Mouse (Mus musculus): ENCODE results near the gene Arrb2. TPM values are rescaled to one million over a fixed set of nuclear protein-coding genes. Genes with fewer than 3 reads are reported as not detected.

The Arrb2 gene
- total RNA-seq, 2 experiments from 2014 or later: 21.7 to 43.2 TPM

DNA sequence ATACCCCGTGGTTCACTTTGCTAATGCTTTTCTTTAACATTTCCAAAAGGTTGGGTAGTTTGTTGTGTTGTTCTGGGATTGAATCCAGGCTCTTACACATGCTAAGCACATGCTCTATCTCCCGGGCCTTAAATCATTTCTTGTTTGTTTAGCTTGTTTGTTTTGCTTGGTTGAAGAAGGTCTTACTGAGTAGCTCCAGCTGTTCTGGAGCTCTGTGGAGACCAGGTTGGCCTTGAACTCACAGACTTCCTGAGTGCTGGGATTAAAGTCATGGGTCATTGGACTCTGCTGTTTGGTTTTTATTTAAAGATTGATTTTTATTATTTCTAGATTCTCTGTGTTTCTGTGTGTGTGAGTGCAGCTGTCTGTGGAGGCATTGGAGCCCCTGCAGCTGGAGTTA is 53.1 kb downstream of the Arrb2 start:
- no peak for ATAC-seq (replicated peaks; ENCODE audit: low FRiP score, low TSS enrichment, poor library complexity, severe bottlenecking)

DNA sequence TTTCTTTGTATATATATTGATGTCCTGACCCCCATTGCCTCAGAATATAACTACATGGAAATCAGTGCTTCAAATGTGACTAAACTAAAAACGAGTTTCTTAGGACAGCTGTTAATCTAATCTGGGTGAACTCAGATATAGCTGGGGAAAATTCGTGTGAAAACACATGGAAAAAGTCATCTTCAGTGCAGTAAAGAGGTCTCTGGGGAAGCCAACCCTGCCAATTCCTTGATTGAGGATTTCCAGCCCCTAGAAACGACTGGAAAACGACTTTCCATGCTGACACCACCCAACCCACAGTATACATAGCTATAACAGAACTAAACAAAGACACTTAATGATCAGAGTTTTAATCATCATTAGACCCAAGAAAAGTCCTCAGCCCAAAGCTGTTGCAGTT is 55.4 kb downstream of the Arrb2 start:
- ATAC-seq (replicated peaks; ENCODE audit: low FRiP score, low TSS enrichment, poor library complexity, severe bottlenecking): no peak

DNA sequence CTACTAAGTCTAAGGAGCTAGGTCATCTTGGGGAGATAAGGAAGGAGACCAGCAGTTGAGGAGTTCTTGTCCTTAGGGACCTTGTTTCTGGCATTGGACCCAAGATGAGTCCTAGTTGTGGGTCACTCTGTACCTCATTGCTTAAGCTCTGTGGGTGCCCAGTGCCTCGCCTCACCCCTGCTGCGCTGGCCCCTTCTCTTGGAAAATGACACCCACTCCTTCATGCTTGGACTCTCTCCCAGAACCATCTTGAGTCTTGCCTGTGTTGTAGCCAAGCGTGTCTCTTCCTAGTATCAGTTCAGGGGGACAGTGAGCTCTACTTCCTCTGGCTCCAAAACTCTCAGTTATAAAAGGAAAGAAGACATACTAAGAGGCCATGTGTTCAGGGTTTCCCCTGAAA is 56.7 kb downstream of the Arrb2 start:
- no peak for ATAC-seq (replicated peaks; ENCODE audit: low FRiP score, low TSS enrichment, poor library complexity, severe bottlenecking)

DNA sequence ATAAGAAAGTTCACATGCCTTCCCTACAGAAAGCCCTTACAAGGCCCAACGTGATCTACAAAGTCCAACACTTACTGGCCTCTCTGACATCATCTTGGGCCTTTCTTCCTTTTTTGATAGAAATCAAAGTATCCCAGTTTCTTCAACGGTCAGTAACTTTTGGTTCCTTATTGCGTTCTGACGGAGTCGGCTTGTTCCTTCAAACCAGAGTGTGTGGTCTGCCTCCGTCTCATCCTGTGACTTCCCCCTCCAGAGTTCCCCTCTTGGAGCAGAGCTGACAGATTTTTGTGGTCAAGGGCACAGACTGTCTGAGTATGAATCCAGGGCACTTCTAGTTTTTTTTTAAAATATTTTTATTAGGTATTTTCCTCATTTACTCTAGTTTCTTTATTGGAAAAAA is 57.2 kb downstream of the Arrb2 start:
- ATAC-seq (replicated peaks; ENCODE audit: low FRiP score, low TSS enrichment, poor library complexity, severe bottlenecking): no peak

Other genes starting within 250 kb of the Arrb2 start
- not detected in 2 replicates for gene Slc16a11, start 219.9 kb upstream of the Arrb2 start, total RNA-seq (2014; fragmentation: Nextera tagmentation)
- gene Slc16a11, start 219.9 kb upstream of the Arrb2 start, total RNA-seq (2017): not detected in 2 replicates
- gene Slc16a13, start 211.6 kb upstream of the Arrb2 start, total RNA-seq (2014; fragmentation: Nextera tagmentation): 2.4 and 3.1 TPM in 2 replicates
- gene Slc16a13, start 211.6 kb upstream of the Arrb2 start, total RNA-seq (2017): 0.19 and 4.7 TPM in 2 replicates
- gene Bcl6b, start 202.8 kb upstream of the Arrb2 start, total RNA-seq (2014; fragmentation: Nextera tagmentation): 0.28 and 0.62 TPM in 2 replicates
- gene Bcl6b, start 202.8 kb upstream of the Arrb2 start, total RNA-seq (2017): not detected in 2 replicates
- 71.3 and 71.6 TPM in 2 replicates for gene 0610010K14Rik, start 194.7 kb upstream of the Arrb2 start, total RNA-seq (2014; fragmentation: Nextera tagmentation)
- 17.9 and 45.7 TPM in 2 replicates for gene 0610010K14Rik, start 194.7 kb upstream of the Arrb2 start, total RNA-seq (2017)
- 5.4 and 9.6 TPM in 2 replicates for gene Gm21988, start 192.8 kb upstream of the Arrb2 start, total RNA-seq (2014; fragmentation: Nextera tagmentation)
- gene Gm21988, start 192.8 kb upstream of the Arrb2 start, total RNA-seq (2017): 0.33 and 0.91 TPM in 2 replicates
- gene Rnasek, start 192.8 kb upstream of the Arrb2 start, total RNA-seq (2014; fragmentation: Nextera tagmentation): 109 and 125 TPM in 2 replicates
- 19.7 and 27.5 TPM in 2 replicates for gene Rnasek, start 192.8 kb upstream of the Arrb2 start, total RNA-seq (2017)
- gene Alox12, start 177.3 kb upstream of the Arrb2 start, total RNA-seq (2014; fragmentation: Nextera tagmentation): 0.48 TPM in 1 of 2 replicates, not detected in the other
- gene Alox12, start 177.3 kb upstream of the Arrb2 start, total RNA-seq (2017): 0.11 and 0.42 TPM in 2 replicates
- not detected in 2 replicates for gene Alox12e, start 110.0 kb upstream of the Arrb2 start, total RNA-seq (2014; fragmentation: Nextera tagmentation)
- gene Alox12e, start 110.0 kb upstream of the Arrb2 start, total RNA-seq (2017): not detected in 2 replicates
- gene Alox15, start 80.6 kb upstream of the Arrb2 start, total RNA-seq (2014; fragmentation: Nextera tagmentation): not detected in 2 replicates
- gene Alox15, start 80.6 kb upstream of the Arrb2 start, total RNA-seq (2017): not detected in 2 replicates
- 44.4 and 55.9 TPM in 2 replicates for gene Pelp1, start 22.6 kb upstream of the Arrb2 start, total RNA-seq (2014; fragmentation: Nextera tagmentation)
- gene Pelp1, start 22.6 kb upstream of the Arrb2 start, total RNA-seq (2017): 10.0 and 12.9 TPM in 2 replicates
- gene Med11, start 19.3 kb downstream of the Arrb2 start, total RNA-seq (2014; fragmentation: Nextera tagmentation): 25.5 and 34.8 TPM in 2 replicates
- gene Med11, start 19.3 kb downstream of the Arrb2 start, total RNA-seq (2017): 38.6 and 46.5 TPM in 2 replicates
- gene Zmynd15, start 26.8 kb downstream of the Arrb2 start, total RNA-seq (2014; fragmentation: Nextera tagmentation): 0.30 and 0.94 TPM in 2 replicates
- gene Zmynd15, start 26.8 kb downstream of the Arrb2 start, total RNA-seq (2017): not detected in 2 replicates
- gene Cxcl16, start 27.3 kb downstream of the Arrb2 start, total RNA-seq (2014; fragmentation: Nextera tagmentation): 0.99 TPM in 1 of 2 replicates, not detected in the other
- 0.08 TPM in 1 of 2 replicates, not detected in the other for gene Cxcl16, start 27.3 kb downstream of the Arrb2 start, total RNA-seq (2017)
- gene Tm4sf5, start 72.6 kb downstream of the Arrb2 start, total RNA-seq (2014; fragmentation: Nextera tagmentation): not detected in 2 replicates
- not detected in 2 replicates for gene Tm4sf5, start 72.6 kb downstream of the Arrb2 start, total RNA-seq (2017)
- gene Vmo1, start 82.0 kb downstream of the Arrb2 start, total RNA-seq (2014; fragmentation: Nextera tagmentation): not detected in 2 replicates
- not detected in 2 replicates for gene Vmo1, start 82.0 kb downstream of the Arrb2 start, total RNA-seq (2017)
- not detected in 2 replicates for gene Gltpd2, start 86.6 kb downstream of the Arrb2 start, total RNA-seq (2014; fragmentation: Nextera tagmentation)
- not detected in 2 replicates for gene Gltpd2, start 86.6 kb downstream of the Arrb2 start, total RNA-seq (2017)
- gene Psmb6, start 92.7 kb downstream of the Arrb2 start, total RNA-seq (2014; fragmentation: Nextera tagmentation): 299 and 333 TPM in 2 replicates
- gene Psmb6, start 92.7 kb downstream of the Arrb2 start, total RNA-seq (2017): 225 and 305 TPM in 2 replicates
- gene Gm40193, start 100.3 kb downstream of the Arrb2 start, total RNA-seq (2014; fragmentation: Nextera tagmentation): not detected in 2 replicates
- gene Gm40193, start 100.3 kb downstream of the Arrb2 start, total RNA-seq (2017): not detected in 2 replicates
- not detected in 2 replicates for gene Pld2, start 107.4 kb downstream of the Arrb2 start, total RNA-seq (2014; fragmentation: Nextera tagmentation)
- gene Pld2, start 107.4 kb downstream of the Arrb2 start, total RNA-seq (2017): 0.47 TPM in 1 of 2 replicates, not detected in the other
- gene Mink1, start 130.2 kb downstream of the Arrb2 start, total RNA-seq (2014; fragmentation: Nextera tagmentation): 44.7 and 61.0 TPM in 2 replicates
- gene Mink1, start 130.2 kb downstream of the Arrb2 start, total RNA-seq (2017): 18.2 and 19.8 TPM in 2 replicates
- gene 4930544D05Rik, start 183.2 kb downstream of the Arrb2 start, total RNA-seq (2014; fragmentation: Nextera tagmentation): not detected in 2 replicates
- not detected in 2 replicates for gene 4930544D05Rik, start 183.2 kb downstream of the Arrb2 start, total RNA-seq (2017)
- gene Chrne, start 186.6 kb downstream of the Arrb2 start, total RNA-seq (2014; fragmentation: Nextera tagmentation): 3.0 TPM in 1 of 2 replicates, not detected in the other
- not detected in 2 replicates for gene Chrne, start 186.6 kb downstream of the Arrb2 start, total RNA-seq (2017)
- 3.6 and 10.4 TPM in 2 replicates for gene Gp1ba, start 206.5 kb downstream of the Arrb2 start, total RNA-seq (2014; fragmentation: Nextera tagmentation)
- gene Gp1ba, start 206.5 kb downstream of the Arrb2 start, total RNA-seq (2017): 0.50 and 0.85 TPM in 2 replicates
- gene Rnf167, start 214.6 kb downstream of the Arrb2 start, total RNA-seq (2014; fragmentation: Nextera tagmentation): 92.8 and 95.5 TPM in 2 replicates
- gene Rnf167, start 214.6 kb downstream of the Arrb2 start, total RNA-seq (2017): 42.3 and 53.4 TPM in 2 replicates
- 62.3 and 63.1 TPM in 2 replicates for gene Slc25a11, start 214.8 kb downstream of the Arrb2 start, total RNA-seq (2014; fragmentation: Nextera tagmentation)
- 33.1 and 36.2 TPM in 2 replicates for gene Slc25a11, start 214.8 kb downstream of the Arrb2 start, total RNA-seq (2017)
- gene Pfn1, start 222.0 kb downstream of the Arrb2 start, total RNA-seq (2014; fragmentation: Nextera tagmentation): 1,236 and 1,373 TPM in 2 replicates
- 377 and 675 TPM in 2 replicates for gene Pfn1, start 222.0 kb downstream of the Arrb2 start, total RNA-seq (2017)
- gene Eno3, start 224.6 kb downstream of the Arrb2 start, total RNA-seq (2014; fragmentation: Nextera tagmentation): 16.7 and 33.7 TPM in 2 replicates
- 8.4 and 16.5 TPM in 2 replicates for gene Eno3, start 224.6 kb downstream of the Arrb2 start, total RNA-seq (2017)
- 61.3 and 88.7 TPM in 2 replicates for gene Spag7, start 236.8 kb downstream of the Arrb2 start, total RNA-seq (2014; fragmentation: Nextera tagmentation)
- 59.9 and 60.5 TPM in 2 replicates for gene Spag7, start 236.8 kb downstream of the Arrb2 start, total RNA-seq (2017)